Mouse (Mus musculus): ENCODE measurements around the gene Kcmf1. TPM values are rescaled to one million over a fixed set of nuclear protein-coding genes. Genes with fewer than 3 reads are reported as not detected.
A peak's percentile ranks its signal among the peaks of the same experiment; 100 is the strongest.

The Kcmf1 gene
- total RNA-seq (2021): 10 to 100 TPM; 89.6 to 92.4 TPM

DNA sequence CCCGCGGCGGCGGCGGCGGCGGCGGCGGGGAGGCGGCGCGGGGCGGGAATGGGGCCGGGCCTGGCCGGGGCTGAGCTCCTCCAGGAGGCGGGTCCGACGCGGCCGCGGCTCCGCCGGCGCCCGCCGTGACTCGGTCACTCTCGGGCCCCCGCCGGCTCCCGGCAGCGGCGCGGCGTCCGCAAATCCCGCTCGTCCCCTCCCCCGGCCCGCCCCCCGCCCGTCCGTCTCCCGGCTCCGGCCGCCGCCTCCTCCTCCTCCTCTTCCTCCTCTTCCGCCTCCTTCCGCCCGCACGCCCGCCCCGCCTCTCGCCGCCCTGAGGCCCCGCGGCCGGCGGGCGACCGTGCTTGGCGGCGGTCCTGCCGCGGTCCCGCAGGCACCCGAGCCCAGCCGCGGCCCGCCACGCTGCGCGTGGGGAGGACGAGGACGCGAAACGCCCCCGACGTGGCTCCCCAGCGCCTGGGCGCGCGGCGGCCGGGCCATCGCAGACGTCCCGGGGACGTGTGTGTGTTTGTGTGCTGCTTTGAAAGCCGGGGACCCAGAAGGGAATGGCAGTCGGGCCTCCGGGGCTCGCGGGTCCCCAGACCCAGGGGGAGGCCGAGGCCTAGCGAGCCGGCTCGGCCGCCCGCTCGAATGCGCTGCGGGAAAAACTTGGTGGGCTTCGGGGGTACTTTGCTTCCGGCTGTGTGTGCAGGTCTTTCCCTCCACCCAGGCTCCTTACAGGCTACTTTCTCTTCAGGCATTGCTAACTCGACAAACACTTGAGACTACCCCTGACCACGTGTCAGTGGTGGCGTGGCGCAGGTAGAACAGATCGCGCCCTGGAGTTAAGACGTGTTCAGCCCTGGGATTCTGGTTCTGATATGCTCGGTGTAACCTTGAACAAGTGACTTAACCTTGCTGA is at the start of gene Kcmf1:
TSS of gene Kcmf1 (minus strand) at position 199 of the 901 bp plus-strand sequence.
- intact Hi-C loops (cut with DNase I): no loop called here
- peak; percentile 78 to 86 for DNase-seq

DNA sequence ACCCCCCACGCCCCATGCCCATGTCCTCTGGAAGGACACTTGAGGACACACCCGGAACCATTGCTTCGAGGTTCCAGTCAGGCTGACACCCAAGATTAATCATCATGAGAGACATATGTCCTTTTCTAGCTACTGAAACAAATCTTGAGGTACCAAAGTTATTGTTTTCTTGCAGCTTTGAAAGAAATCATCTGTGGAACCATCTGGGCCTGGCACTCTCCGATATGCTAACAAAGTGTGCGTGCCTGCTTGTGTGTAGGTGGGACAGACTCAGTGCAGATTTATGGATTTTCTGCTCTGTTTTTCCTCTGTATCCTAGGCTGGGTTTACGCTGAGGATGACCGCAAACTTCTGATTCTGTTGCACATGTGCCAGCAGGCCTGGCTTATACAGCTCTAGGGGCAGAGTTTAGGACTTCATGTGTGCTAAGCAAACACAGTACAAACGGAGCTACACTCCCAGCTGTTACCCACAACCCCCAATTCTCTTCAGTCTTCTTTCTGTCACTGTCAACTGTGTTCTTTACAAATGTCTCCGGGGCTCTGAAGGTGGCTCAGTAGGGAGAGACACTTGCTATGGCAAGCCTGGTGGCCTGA is 49.5 kb upstream of the Kcmf1 start:
- no peak for DNase-seq
- intact Hi-C loops (cut with DNase I): no loop called here

DNA sequence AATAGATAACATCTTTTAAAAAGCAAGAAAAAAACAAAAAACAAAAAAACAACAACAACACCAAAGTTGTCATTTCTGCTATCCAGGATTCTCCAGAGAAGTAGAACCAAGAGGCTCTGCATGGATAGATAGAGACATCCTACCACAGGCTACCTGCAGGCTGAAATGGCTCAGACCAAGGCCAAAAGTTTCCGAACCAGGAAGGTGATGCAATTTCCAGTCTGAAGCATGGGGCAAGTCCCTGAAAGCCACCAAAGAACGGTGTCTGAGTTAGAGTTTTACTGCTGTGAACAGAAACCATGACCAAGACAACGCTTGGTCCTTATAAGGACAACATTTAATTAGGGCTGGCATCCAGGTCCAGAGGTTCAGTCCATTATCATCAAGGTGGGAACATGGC is 48.6 kb upstream of the Kcmf1 start:
- intact Hi-C loops (cut with DNase I): no loop called here
- no peak for DNase-seq

DNA sequence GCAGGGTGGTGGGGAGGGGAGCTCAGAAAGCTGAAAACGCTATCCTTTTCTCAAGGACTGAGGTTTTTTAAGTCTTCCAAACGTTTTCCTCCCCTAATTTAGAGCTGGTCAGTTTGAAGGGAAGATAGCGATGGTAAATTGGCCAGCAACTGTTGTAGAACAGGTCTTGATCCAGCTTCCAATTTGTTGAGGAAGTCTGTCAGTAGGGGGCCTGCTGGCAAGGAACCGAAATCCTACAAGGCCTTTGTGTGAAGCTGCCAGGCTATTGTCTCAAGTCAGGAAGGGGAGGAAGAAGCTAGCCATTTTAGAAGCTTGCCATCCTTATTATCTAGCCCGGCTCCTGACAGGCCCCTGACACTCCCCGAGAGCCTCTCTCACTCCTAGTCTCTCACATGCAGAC is 48.2 kb upstream of the Kcmf1 start:
- DNase-seq: peak in 1 of 2 experiments; percentile 46
- intact Hi-C loops (cut with DNase I): no loop called here

GRCm38 (mm10) chr6:72940493-72940892 is 40.7 kb upstream of the Kcmf1 start:
- DNase-seq: peak; percentile 75 to 86

GRCm38 (mm10) chr6:72937859-72938258 is 38.1 kb upstream of the Kcmf1 start:
- intact Hi-C loops (cut with DNase I): no loop called here

More at GRCm38 (mm10) chr6:72940493-72940892, 40.7 kb upstream of the Kcmf1 start:
- intact Hi-C loops (cut with DNase I): loop anchor here (1.0 to 2.0 kb wide), 5 partner anchors 40 to 288 kb away; no protein-coding TSS in a partner anchor

GRCm38 (mm10) chr6:72937430-72937829 is 37.7 kb upstream of the Kcmf1 start:
- no peak for DNase-seq
- intact Hi-C loops (cut with DNase I): no loop called here

More at GRCm38 (mm10) chr6:72937859-72938258, 38.1 kb upstream of the Kcmf1 start:
- peak in 1 of 2 experiments; percentile 27 for DNase-seq

DNA sequence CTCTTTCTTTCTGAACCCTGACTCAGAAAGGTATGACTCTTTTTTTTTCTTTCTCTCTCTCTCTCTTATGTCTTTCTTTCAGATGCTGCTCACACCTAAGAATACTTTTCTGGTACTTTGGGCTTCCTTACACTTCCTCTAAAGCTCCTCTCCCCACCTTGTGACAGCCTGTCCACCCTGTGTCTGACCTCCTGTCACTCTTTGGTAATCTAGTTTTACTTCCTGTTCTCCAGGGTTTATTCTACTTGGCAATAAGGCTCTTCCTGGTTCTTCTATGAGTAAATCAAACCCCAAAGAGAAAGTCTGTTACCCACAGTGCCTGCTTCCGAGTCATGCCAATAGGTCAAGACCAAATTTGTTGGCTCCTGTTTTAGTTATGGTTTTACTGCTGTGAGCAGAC is 33.2 kb upstream of the Kcmf1 start:
- intact Hi-C loops (cut with DNase I): no loop called here
- DNase-seq: no peak

- intact Hi-C loops (cut with DNase I): no loop called here
- DNase-seq: no peak
Observed at GRCm38 (mm10) chr6:72931533-72931932, 31.8 kb upstream of the Kcmf1 start.

DNA sequence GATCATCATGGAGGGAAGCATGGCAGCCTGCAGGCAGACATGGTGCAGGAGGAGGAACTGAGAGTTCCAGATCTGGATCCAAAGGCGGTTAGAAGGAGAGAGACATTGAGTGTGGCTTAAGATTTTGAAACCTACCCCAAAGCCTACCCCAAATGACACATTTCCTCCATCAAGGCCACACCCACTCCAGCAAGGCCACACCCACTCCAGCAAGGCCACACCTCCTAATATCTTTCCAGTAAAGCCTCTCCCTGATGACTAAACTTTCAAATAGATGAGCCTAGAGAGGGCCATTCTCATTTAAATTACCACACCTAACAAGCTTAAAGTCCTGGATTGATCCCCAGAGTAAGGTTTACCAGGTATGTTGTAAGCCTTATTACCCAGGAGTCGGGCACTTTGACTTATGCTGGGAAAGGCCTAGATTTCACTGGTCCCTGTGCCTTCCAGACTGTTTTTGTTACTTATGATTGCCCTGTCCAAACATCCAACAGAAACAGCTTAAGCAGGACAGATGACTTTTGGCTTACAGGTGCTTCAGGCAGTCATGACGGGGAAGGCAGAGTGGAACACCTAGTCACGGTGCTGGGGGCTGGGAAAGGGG is 30.1 kb upstream of the Kcmf1 start:
- DNase-seq: no peak
- intact Hi-C loops (cut with DNase I): no loop called here

GRCm38 (mm10) chr6:72926755-72927482 is 27.1 kb upstream of the Kcmf1 start:
- peak; percentile 78 to 82 for DNase-seq
- intact Hi-C loops (cut with DNase I): no loop called here

- no peak for DNase-seq
- intact Hi-C loops (cut with DNase I): no loop called here
Observed at GRCm38 (mm10) chr6:72926031-72926430, 26.3 kb upstream of the Kcmf1 start.

DNA sequence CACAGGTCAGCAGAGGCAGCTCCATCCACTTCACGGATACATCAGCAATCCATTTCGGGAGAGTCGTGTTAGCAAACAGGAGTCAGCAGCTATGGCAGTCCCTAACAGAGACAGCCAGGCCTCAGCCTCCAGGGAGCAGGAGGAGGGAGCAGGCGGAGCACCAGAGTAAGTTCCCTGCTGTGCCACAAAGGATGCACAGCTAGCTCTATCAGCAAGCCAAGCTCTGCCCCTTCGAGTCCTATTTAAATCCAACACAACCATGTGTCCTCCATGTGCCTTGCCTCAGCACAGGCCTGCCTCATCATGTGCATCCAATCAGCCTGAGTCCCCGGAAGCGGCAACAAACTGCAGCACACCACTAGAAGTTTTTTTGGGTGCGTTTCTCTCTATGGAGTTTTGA is 23.6 kb upstream of the Kcmf1 start:
- intact Hi-C loops (cut with DNase I): no loop called here
- no peak for DNase-seq

DNA sequence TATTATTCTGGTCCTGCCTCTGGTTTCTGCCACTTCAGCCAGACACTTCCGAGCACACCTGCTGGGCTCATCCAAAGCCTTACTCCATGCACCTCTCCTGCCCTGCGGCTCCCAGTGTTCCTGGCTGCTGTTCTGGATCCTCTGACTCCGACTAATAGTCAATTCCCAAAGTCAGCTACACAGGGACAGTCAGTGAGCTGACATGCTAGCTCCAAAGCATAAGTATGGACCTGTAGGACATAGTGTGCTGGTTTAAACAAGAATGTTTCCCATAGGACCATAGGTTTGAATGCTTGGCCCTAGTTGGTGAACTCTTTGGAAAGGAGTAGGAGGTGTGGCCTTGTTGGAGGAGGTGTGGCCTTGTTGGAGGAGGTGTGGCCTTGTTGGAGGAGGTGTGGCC is 21.3 kb upstream of the Kcmf1 start:
- DNase-seq: no peak
- intact Hi-C loops (cut with DNase I): no loop called here

DNA sequence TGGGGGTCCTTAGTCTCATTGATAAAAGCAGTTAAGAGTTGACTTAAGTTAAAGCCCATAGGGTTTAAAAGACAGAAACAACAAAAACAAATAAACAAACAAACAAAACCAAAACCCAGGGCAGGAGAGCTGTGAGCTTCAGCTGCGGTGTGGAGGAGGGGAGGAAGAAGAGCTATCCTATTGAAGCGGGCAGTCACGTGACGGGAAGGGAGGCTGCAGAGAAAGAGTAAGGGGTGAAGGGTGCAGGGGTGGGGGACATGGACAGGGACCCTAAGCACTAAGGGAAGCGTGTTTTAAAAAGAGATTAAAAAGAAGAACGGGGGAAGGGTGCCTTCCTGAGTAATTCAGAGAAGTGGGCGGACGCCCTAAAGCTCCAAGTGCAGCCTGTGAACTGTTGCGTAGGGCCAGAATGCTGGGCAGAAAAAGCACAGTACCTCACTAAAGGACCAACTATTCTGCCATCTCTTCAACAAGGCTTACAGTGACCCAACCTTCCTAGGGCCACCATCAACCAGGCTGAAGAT is 18.8 kb upstream of the Kcmf1 start:
- intact Hi-C loops (cut with DNase I): no loop called here
- no peak for DNase-seq

DNA sequence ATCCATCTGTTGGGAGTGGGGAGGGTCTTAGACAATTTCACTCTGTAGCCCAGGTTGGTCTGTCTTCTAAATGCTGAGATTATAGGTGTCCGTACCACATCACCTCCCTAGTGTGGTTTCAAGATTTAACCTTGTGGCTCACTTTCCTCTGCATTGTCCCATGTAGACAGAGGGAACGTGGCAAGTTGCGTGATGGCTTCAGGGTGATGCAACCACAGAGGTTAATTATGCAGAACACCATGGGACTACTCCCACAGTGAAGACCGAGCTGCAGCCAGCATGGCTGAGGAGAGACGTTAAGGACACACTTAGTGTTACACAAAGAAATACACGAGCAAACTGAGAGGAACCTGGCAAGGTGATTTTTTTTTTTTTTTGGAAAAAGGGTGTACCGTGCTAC is 16.6 kb upstream of the Kcmf1 start:
- DNase-seq: no peak
- intact Hi-C loops (cut with DNase I): no loop called here

GRCm38 (mm10) chr6:72914087-72914749 is 14.4 kb upstream of the Kcmf1 start:
- intact Hi-C loops (cut with DNase I): no loop called here
- DNase-seq: no peak

DNA sequence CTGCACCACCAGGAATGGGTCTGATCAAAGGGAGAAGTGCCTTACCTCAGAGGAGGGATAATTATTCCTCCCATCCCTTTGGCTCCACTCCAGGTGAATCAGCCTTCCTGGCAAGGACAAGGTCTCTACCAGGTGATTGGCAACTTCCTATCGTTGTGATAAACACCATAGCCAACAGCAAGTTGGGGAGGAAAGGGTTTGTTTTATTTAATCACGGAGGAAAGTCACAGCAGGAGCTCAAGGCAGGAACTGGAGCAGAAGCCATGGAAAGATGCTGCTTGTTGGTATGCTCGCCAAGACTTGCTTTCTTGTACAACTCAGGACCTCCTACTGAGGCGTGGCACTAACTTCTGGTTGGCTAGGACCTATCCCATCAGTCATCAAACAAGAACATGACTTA is 11.5 kb upstream of the Kcmf1 start:
- intact Hi-C loops (cut with DNase I): no loop called here
- no peak for DNase-seq

GRCm38 (mm10) chr6:72902254-72902990 is 2.6 kb upstream of the Kcmf1 start:
- intact Hi-C loops (cut with DNase I): no loop called here
- no peak for DNase-seq

All from heart, postnatal 10 days (tissue).